Mouse (Mus musculus) MEL-GATA-1-ER (cell line): ENCODE results near the gene Nlrc4.
A peak's percentile ranks its signal among the peaks of the same experiment; 100 is the strongest.

Source experiments
- DNase-seq: peaks from one replicate; pipeline ENCODE4 v3.0.0-alpha.2; 2012; ENCODE audit warnings: low read depth; ENCODE audit errors: extremely low read depth

The Nlrc4 gene

GRCm38 (mm10) chr17:74430074-74430473 is 28.9 kb downstream of the Nlrc4 start:
- DNase-seq, result no peak

- no peak for DNase-seq
These were observed 34.4 kb downstream of the Nlrc4 start for GRCm38 (mm10) chr17:74424401-74425005.

GRCm38 (mm10) chr17:74420656-74421055 is 38.3 kb downstream of the Nlrc4 start:
- no peak for DNase-seq

- DNase-seq, result no peak
These were observed 40.8 kb downstream of the Nlrc4 start for GRCm38 (mm10) chr17:74418171-74418570.

- DNase-seq, result no peak
These were observed 42.0 kb downstream of the Nlrc4 start for GRCm38 (mm10) chr17:74416841-74417360.

- DNase-seq, result no peak
These were observed 44.3 kb downstream of the Nlrc4 start for GRCm38 (mm10) chr17:74414671-74415070.

GRCm38 (mm10) chr17:74413324-74413723 is 45.6 kb downstream of the Nlrc4 start:
- no peak for DNase-seq

GRCm38 (mm10) chr17:74409722-74410121 is 49.2 kb downstream of the Nlrc4 start:
- no peak for DNase-seq

- no peak for DNase-seq
These were observed 52.5 kb downstream of the Nlrc4 start for GRCm38 (mm10) chr17:74406487-74406886.

- DNase-seq, result no peak
These were observed 56.3 kb downstream of the Nlrc4 start for GRCm38 (mm10) chr17:74402486-74403222.

GRCm38 (mm10) chr17:74397173-74397572 is 61.8 kb downstream of the Nlrc4 start:
- DNase-seq, result peak; percentile 86

- DNase-seq, result peak; percentile 20
These were observed 62.2 kb downstream of the Nlrc4 start for GRCm38 (mm10) chr17:74396766-74397165.

GRCm38 (mm10) chr17:74395383-74396065 is 63.4 kb downstream of the Nlrc4 start, which contains the start of gene Slc30a6:
TSS of gene Slc30a6 (plus strand) at chr17:74395608.
- peak; percentile 90 for DNase-seq

GRCm38 (mm10) chr17:74394855-74395254 is 64.1 kb downstream of the Nlrc4 start:
- DNase-seq, result no peak

GRCm38 (mm10) chr17:74394381-74394780 is 64.6 kb downstream of the Nlrc4 start:
- no peak for DNase-seq

GRCm38 (mm10) chr17:74389847-74390246 is 69.1 kb downstream of the Nlrc4 start:
- DNase-seq, result no peak

GRCm38 (mm10) chr17:74386657-74387056 is 72.3 kb downstream of the Nlrc4 start:
- no peak for DNase-seq

- no peak for DNase-seq
These were observed 82.0 kb downstream of the Nlrc4 start for GRCm38 (mm10) chr17:74376916-74377315.
